Comparison of ENCODE assay signal across 8 mouse cellular contexts in genomic region chr2:5894296-5894695, GRCm38 (mm10). TPM values are rescaled to one million over a fixed set of nuclear protein-coding genes. Genes with fewer than 3 reads are reported as not detected.
A peak's percentile ranks its signal among the peaks of the same experiment; 100 is the strongest.
DNase-seq lines count a peak whose midpoint lies in the region; ATAC-seq and TF ChIP-seq lines count a peak whose summit lies in the region.

No protein-coding gene starts in this region.

- TF ChIP-seq POLR2A in cerebellum, adult 2 months (IDR thresholded peaks at IDR 0.05; ENCODE audit: borderline replicate concordance, insufficient read depth, low read length) = no peak

- peak overlapping the region; percentile 55 for H3K4me3 ChIP-seq in cerebellum, adult 2 months (replicated peaks; ENCODE audit: insufficient read depth, low read depth, low read length)
- H3K4me3 ChIP-seq in forebrain, embryonic 10.5 days = peak overlapping the region; percentile 79
- H3K4me3 ChIP-seq in limb, embryonic 11.5 days (ENCODE audit: low read depth, low read length) = peak overlapping the region; percentile 76
- H3K4me3 ChIP-seq in neural tube, embryonic 15.5 days (replicated peaks) = peak overlapping the region; percentile 93

- H3K27ac ChIP-seq in cerebellum, adult 2 months (ENCODE audit: insufficient read depth, low read length) = no peak overlapping the region
- H3K27ac ChIP-seq in forebrain, embryonic 10.5 days = peak overlapping the region; percentile 95
- H3K27ac ChIP-seq in limb, embryonic 11.5 days (replicated peaks; ENCODE audit: low read depth, low read length) = no peak overlapping the region
- H3K27ac ChIP-seq in neural tube, embryonic 15.5 days (replicated peaks) = no peak overlapping the region

- WGBS in cerebellum, adult 2 months = 31% methylated on average over 11 of the region's 11 CpGs
- WGBS in forebrain, embryonic 10.5 days = 55% methylated on average over 11 of the region's 11 CpGs
- 38% methylated on average over 11 of the region's 11 CpGs for WGBS in limb, embryonic 11.5 days
- WGBS in neural tube, embryonic 15.5 days = 28% methylated on average over 11 of the region's 11 CpGs

- H3K4me1 ChIP-seq in cerebellum, adult 2 months (ENCODE audit: control insufficient read depth, insufficient read depth, low read length) = peaks cover 5% of the 10 kb centered on the region; the same call in 1 of the 2 replicates
- peaks cover 9% of the 10 kb centered on the region for H3K4me1 ChIP-seq in forebrain, embryonic 10.5 days
- peaks cover 3% of the 10 kb centered on the region; the same call in 1 of the 2 replicates for H3K4me1 ChIP-seq in limb, embryonic 11.5 days (ENCODE audit: control insufficient read depth, insufficient read depth, low read length)
- peaks cover 16% of the 10 kb centered on the region for H3K4me1 ChIP-seq in neural tube, embryonic 15.5 days

- peak overlapping the region; percentile 33 for H3K4me2 ChIP-seq in limb, embryonic 11.5 days (ENCODE audit: low read depth, severe bottlenecking)
- H3K4me2 ChIP-seq in neural tube, embryonic 15.5 days = peak overlapping the region; percentile 52

- H3K9me3 ChIP-seq in forebrain, embryonic 10.5 days = no peaks in the 10 kb centered on the region
- H3K9me3 ChIP-seq in limb, embryonic 11.5 days (ENCODE audit: control insufficient read depth, low read length) = no peaks in the 10 kb centered on the region
- no peaks in the 10 kb centered on the region for H3K9me3 ChIP-seq in neural tube, embryonic 15.5 days (replicated peaks)

- no peak for ATAC-seq in limb, embryonic 11.5 days (ENCODE audit: insufficient number of reproducible peaks, low FRiP score, low TSS enrichment, low read depth)
- ATAC-seq in neural tube, embryonic 15.5 days (ENCODE audit: low FRiP score) = peak; percentile 37; the same call in 1 of the 2 replicates

- H3K36me3 ChIP-seq in forebrain, embryonic 10.5 days (replicated peaks) = peaks cover 43% of the 10 kb centered on the region
- H3K36me3 ChIP-seq in limb, embryonic 11.5 days (ENCODE audit: control insufficient read depth, insufficient read depth, low read length) = no peaks in the 10 kb centered on the region
- H3K36me3 ChIP-seq in neural tube, embryonic 15.5 days = peaks cover 15% of the 10 kb centered on the region; the same call in 1 of the 2 replicates

- no peaks in the 10 kb centered on the region for H3K27me3 ChIP-seq in cerebellum, adult 2 months (ENCODE audit: control insufficient read depth, insufficient read depth, low read length)
- H3K27me3 ChIP-seq in forebrain, embryonic 10.5 days (ENCODE audit: poor library complexity, severe bottlenecking) = no peaks in the 10 kb centered on the region
- H3K27me3 ChIP-seq in limb, embryonic 11.5 days (ENCODE audit: control insufficient read depth, insufficient read depth, low read length) = no peaks in the 10 kb centered on the region
- H3K27me3 ChIP-seq in neural tube, embryonic 15.5 days (replicated peaks) = no peaks in the 10 kb centered on the region

- H3K9ac ChIP-seq in limb, embryonic 11.5 days (ENCODE audit: low read length) = no peak overlapping the region; the same call in 1 of the 2 replicates
- peak overlapping the region; percentile 91 for H3K9ac ChIP-seq in neural tube, embryonic 15.5 days (replicated peaks)

- no peak for TF ChIP-seq CTCF in cerebellum, adult 2 months (IDR thresholded peaks at IDR 0.05; ENCODE audit: borderline replicate concordance, insufficient read depth, low read depth, low read length)

- peak; percentile 21 to 25 for DNase-seq in cerebellum, adult 2 months
- DNase-seq in cerebellum, postnatal 4 days (ENCODE audit: low spot score in 2 of 2) = no peak
- peak; percentile 37 for DNase-seq in A20 (ENCODE audit: low read depth, low spot score)
- no peak for DNase-seq in forebrain, embryonic 10.5 days (ENCODE audit: extremely low spot score, low spot score)
- DNase-seq in limb, embryonic 11.5 days (ENCODE audit: low spot score) = peak; percentile 38
- DNase-seq in left cerebral cortex, adult 18-20 months (ENCODE audit: low spot score in 2 of 2) = no peak
- DNase-seq in left cerebral cortex, postnatal 10 days (ENCODE audit: extremely low spot score in 1 of 2, low spot score in 2 of 2) = no peak

- intact Hi-C loops in left cerebral cortex, postnatal 10 days (cut with DNase I) = no loop called here

RNA-seq across cellular contexts. Expression of gene Sec61a2, which starts 0.9 kb away (rescaled TPM):
- 119 and 123 TPM in 2 replicates for polyA plus RNA-seq in cerebellum, adult 2 months (2012; rRNA removed)
- 80.6 and 91.9 TPM in 2 replicates for polyA plus RNA-seq in forebrain, embryonic 10.5 days (2016; fragmentation: Nextera tagmentation; extraction: Ambion mirVana)
- polyA plus RNA-seq in limb, embryonic 11.5 days (2014; fragmentation: Nextera tagmentation; extraction: Ambion mirVana) = 81.9 and 87.1 TPM in 2 replicates
- polyA plus RNA-seq in neural tube, embryonic 15.5 days (2015; fragmentation: Nextera tagmentation; extraction: Ambion mirVana) = 118 and 122 TPM in 2 replicates
- 10 to 100 TPM; 90.5 to 91.5 TPM for total RNA-seq in left cerebral cortex, adult 18-20 months (2021)
- 100 to 1,000 TPM; 118 to 119 TPM for total RNA-seq in left cerebral cortex, postnatal 10 days (2021)

RNA-seq across cellular contexts. Expression of gene Gm13199, which starts 31.6 kb away (rescaled TPM):
- 8.8 and 9.5 TPM in 2 replicates for polyA plus RNA-seq in cerebellum, adult 2 months (2012; rRNA removed)
- polyA plus RNA-seq in forebrain, embryonic 10.5 days (2016; fragmentation: Nextera tagmentation; extraction: Ambion mirVana) = 1.3 and 2.0 TPM in 2 replicates
- polyA plus RNA-seq in limb, embryonic 11.5 days (2014; fragmentation: Nextera tagmentation; extraction: Ambion mirVana) = 2.2 and 2.5 TPM in 2 replicates
- polyA plus RNA-seq in neural tube, embryonic 15.5 days (2015; fragmentation: Nextera tagmentation; extraction: Ambion mirVana) = 0.83 and 1.8 TPM in 2 replicates
- 1 to 10 TPM; 1.7 to 1.8 TPM for total RNA-seq in left cerebral cortex, adult 18-20 months (2021)
- total RNA-seq in left cerebral cortex, postnatal 10 days (2021) = under 1 TPM; 0.49 to 0.67 TPM

RNA-seq across cellular contexts. Expression of gene Dhtkd1, which starts 48.3 kb away (rescaled TPM):
- 7.2 and 9.5 TPM in 2 replicates for polyA plus RNA-seq in cerebellum, adult 2 months (2012; rRNA removed)
- 5.5 and 5.8 TPM in 2 replicates for polyA plus RNA-seq in forebrain, embryonic 10.5 days (2016; fragmentation: Nextera tagmentation; extraction: Ambion mirVana)
- 5.2 and 5.7 TPM in 2 replicates for polyA plus RNA-seq in limb, embryonic 11.5 days (2014; fragmentation: Nextera tagmentation; extraction: Ambion mirVana)
- polyA plus RNA-seq in neural tube, embryonic 15.5 days (2015; fragmentation: Nextera tagmentation; extraction: Ambion mirVana) = 6.1 and 6.5 TPM in 2 replicates
- 10 to 100 TPM in 1 of 2 experiments, 1 to 10 TPM in 1; 8.1 to 10.9 TPM for total RNA-seq in left cerebral cortex, adult 18-20 months (2021)
- total RNA-seq in left cerebral cortex, postnatal 10 days (2021) = 1 to 10 TPM; 8.0 to 9.2 TPM

RNA-seq across cellular contexts. Expression of gene Cdc123, which starts 49.3 kb away (rescaled TPM):
- polyA plus RNA-seq in cerebellum, adult 2 months (2012; rRNA removed) = 136 and 142 TPM in 2 replicates
- polyA plus RNA-seq in forebrain, embryonic 10.5 days (2016; fragmentation: Nextera tagmentation; extraction: Ambion mirVana) = 390 and 431 TPM in 2 replicates
- 352 and 390 TPM in 2 replicates for polyA plus RNA-seq in limb, embryonic 11.5 days (2014; fragmentation: Nextera tagmentation; extraction: Ambion mirVana)
- 275 and 295 TPM in 2 replicates for polyA plus RNA-seq in neural tube, embryonic 15.5 days (2015; fragmentation: Nextera tagmentation; extraction: Ambion mirVana)
- 100 to 1,000 TPM; 155 to 178 TPM for total RNA-seq in left cerebral cortex, adult 18-20 months (2021)
- 100 to 1,000 TPM; 119 to 123 TPM for total RNA-seq in left cerebral cortex, postnatal 10 days (2021)

RNA-seq across cellular contexts. Expression of gene Nudt5, which starts 49.5 kb away (rescaled TPM):
- 15.2 and 15.7 TPM in 2 replicates for polyA plus RNA-seq in cerebellum, adult 2 months (2012; rRNA removed)
- 128 TPM in 2 replicates for polyA plus RNA-seq in forebrain, embryonic 10.5 days (2016; fragmentation: Nextera tagmentation; extraction: Ambion mirVana)
- 105 and 109 TPM in 2 replicates for polyA plus RNA-seq in limb, embryonic 11.5 days (2014; fragmentation: Nextera tagmentation; extraction: Ambion mirVana)
- 28.8 and 40.0 TPM in 2 replicates for polyA plus RNA-seq in neural tube, embryonic 15.5 days (2015; fragmentation: Nextera tagmentation; extraction: Ambion mirVana)
- total RNA-seq in left cerebral cortex, adult 18-20 months (2021) = 10 to 100 TPM; 23.1 to 24.5 TPM
- total RNA-seq in left cerebral cortex, postnatal 10 days (2021) = 10 to 100 TPM; 16.3 to 19.3 TPM

Comparison
In these comparisons a context has a peak if more than half of its experiments do, and no peak if none do; other contexts are left out.
1. DNase-seq: peak in cerebellum, adult 2 months (2 of 2), A20 (single experiment) and limb, embryonic 11.5 days (single experiment); none in cerebellum, postnatal 4 days (0 of 2), forebrain, embryonic 10.5 days (single experiment), left cerebral cortex, adult 18-20 months (0 of 2) and left cerebral cortex, postnatal 10 days (0 of 2).
2. Peak in every context shown above with its lines, with median percentiles within 50 percentile points of each other: H3K4me3 ChIP-seq.